Mouse (Mus musculus): ENCODE data around the gene Gm45234. TPM values are rescaled to one million over a fixed set of nuclear protein-coding genes. Genes with fewer than 3 reads are reported as not detected.
A peak's percentile ranks its signal among the peaks of the same experiment; 100 is the strongest.

Gene Gm45234
- polyA plus RNA-seq, 1 experiment from 2014 or later = not detected

DNA sequence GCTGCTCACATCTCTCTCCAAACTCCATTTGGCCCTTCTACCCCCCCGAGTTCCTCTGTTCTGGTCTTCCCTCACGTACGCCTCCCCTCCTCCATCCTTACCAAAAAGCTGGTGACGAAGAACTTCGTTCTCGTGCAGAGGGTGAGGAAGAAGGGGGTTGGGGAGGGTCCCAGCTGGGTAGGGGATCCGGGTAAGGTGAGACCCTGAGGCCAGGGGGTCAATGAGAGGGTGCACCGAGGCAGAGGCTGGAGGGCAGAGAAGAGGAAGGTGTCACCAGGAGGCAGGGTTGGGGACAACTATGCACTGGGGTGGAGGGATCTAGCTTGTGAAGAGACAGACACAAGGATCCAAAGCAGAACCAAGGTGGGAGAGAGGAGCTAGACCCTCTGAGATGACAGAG, 12.2 kb downstream of the Gm45234 start:
- 0 out of 2 replicates have a peak, but pooled peaks cover 3% of the 10 kb centered on the region for H3K27me3 ChIP-seq (ENCODE audit: poor library complexity, severe bottlenecking)
- no peak overlapping the region for H3K27ac ChIP-seq
- WGBS = 94% methylated on average over 8 of the region's 8 CpGs
- no peak for DNase-seq (ENCODE audit: extremely low spot score, low spot score)
- H3K4me1 ChIP-seq = peaks cover 70% of the 10 kb centered on the region
- H3K4me3 ChIP-seq = no peak overlapping the region
- H3K36me3 ChIP-seq (replicated peaks) = peaks cover 60% of the 10 kb centered on the region
- H3K9me3 ChIP-seq = no peaks in the 10 kb centered on the region

DNA sequence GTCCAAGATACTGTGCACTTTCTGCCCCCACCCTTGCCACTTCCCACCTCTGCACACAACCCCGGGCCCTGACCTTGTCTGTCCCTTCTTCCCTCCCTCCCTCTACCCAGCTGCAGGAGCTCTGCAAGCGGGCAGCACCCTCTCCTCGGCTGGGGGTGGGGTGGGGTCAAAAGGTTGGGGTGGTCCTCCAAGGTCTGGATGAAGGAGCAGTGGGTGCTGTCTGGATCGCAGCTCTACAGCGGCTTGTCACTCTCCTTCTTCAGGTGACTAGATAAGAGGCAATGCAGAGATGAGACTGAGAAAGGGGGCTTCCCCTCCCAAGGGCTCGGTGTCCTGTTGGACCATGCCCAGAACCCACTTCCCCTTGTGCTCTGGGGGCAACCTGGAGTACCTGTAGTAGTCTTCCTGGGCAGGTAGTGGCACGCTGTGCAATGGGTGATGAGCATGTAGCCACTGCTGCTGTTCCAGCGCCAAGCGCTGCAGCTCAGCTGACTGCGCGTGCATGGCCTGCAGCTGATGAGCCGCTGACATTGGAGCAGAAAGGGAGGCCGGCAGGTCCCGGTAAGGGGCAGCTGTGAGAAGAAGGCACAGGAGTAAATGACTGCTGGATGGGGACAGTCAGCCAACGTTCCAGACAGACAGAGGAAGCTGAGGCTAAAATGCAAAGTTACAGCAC, 12.8 kb downstream of the Gm45234 start:
- 93% methylated on average over 15 of the region's 15 CpGs for WGBS
- Histone ChIP-seq H3K36me3 (replicated peaks) (peaks cover 59% of the 10 kb centered on the region), H3K4me3 (peak overlapping the region; percentile 3; the same call in 1 of the 2 replicates), H3K27me3 (ENCODE audit: poor library complexity, severe bottlenecking) (0 out of 2 replicates have a peak, but pooled peaks cover 3% of the 10 kb centered on the region), H3K9me3 (no peaks in the 10 kb centered on the region), H3K4me1 (peaks cover 76% of the 10 kb centered on the region), H3K27ac (peak overlapping the region; percentile 31; the same call in 1 of the 2 replicates)
- no peak for DNase-seq (ENCODE audit: extremely low spot score, low spot score)

DNA sequence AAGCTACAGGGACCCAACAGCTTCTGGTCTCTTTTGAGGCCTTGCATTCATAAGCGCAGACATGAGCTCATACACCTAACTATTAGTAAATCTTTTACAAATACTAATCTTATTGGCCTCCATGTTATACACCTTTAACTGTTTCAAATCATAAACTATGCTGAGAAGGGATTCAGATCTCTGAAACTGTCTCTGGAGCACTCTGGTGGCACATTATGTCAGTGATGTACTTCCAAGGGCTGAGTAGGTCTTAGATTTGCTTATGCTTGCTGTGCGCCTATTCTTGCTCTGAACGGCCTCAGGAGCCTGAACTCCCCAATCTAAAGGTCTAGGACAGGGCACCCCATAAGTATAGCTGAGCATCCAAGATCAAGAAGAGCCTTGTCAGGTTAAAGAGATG, 14.0 kb downstream of the Gm45234 start:
- Histone ChIP-seq H3K27ac (peak overlapping the region; percentile 99), H3K36me3 (replicated peaks) (peaks cover 48% of the 10 kb centered on the region), H3K27me3 (ENCODE audit: poor library complexity, severe bottlenecking) (no peaks in the 10 kb centered on the region), H3K4me1 (peaks cover 79% of the 10 kb centered on the region), H3K4me3 (peak overlapping the region; percentile 74), H3K9me3 (no peaks in the 10 kb centered on the region)
- 64% methylated on average over 3 of the region's 3 CpGs for WGBS
- no peak for DNase-seq (ENCODE audit: extremely low spot score, low spot score)

DNA sequence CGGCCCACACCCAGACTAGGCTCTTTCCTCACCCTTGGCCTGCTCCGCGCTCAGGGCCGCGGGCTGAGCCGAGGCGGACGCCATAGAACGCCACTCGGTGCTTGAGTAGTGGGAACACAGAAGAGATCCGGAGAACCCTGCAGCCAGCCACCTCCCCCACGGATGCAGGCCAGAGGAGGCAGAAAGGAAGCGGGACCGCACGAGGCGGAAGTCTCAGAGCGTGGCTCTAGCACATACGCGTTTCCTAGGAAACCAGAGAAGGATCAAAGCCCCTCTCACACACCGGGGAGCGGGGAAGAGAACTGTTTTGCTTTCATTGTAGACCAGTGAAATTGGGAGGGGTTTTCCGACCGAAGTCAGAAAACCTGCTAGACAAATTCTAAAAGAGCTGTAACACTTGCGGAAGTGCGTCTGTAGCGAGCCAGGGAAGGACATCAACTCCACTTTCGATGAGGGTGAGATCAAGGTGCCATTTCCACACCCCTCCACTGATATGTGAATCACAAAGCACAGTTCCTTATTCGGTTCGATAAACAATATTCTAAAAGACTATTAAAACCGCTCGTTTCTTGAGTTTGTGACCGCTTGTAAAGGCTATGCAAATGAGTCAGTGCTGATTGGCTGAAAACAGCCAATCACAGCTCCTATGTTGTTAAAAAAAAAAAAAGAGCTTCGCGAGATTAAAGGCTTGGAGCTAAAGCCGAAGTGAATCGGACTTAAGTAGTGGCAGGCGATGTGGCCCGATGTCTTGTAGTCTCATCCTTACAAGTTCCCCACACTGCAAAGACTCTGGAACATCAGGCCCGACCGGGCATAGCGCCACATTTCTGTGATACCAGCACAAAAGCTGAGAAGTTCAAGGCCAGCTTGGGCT, 14.7 kb downstream of the Gm45234 start, which contains the start of gene Grcc10:
TSS of gene Grcc10 (minus strand) at position 487 of the 874 bp plus-strand sequence.
- DNase-seq (ENCODE audit: extremely low spot score, low spot score) = peak; percentile 95
- Histone ChIP-seq H3K27me3 (ENCODE audit: poor library complexity, severe bottlenecking) (no peaks in the 10 kb centered on the region), H3K27ac (peak within 1 kb of the TSS; percentile 99), H3K4me1 (peaks cover 72% of the 10 kb centered on the region), H3K9me3 (no peaks in the 10 kb centered on the region), H3K4me3 (peak within 1 kb of the TSS; percentile 74), H3K36me3 (replicated peaks) (peaks cover 42% of the 10 kb centered on the region)
- under 1% methylated on average over 41 of the region's 41 CpGs for WGBS

DNA sequence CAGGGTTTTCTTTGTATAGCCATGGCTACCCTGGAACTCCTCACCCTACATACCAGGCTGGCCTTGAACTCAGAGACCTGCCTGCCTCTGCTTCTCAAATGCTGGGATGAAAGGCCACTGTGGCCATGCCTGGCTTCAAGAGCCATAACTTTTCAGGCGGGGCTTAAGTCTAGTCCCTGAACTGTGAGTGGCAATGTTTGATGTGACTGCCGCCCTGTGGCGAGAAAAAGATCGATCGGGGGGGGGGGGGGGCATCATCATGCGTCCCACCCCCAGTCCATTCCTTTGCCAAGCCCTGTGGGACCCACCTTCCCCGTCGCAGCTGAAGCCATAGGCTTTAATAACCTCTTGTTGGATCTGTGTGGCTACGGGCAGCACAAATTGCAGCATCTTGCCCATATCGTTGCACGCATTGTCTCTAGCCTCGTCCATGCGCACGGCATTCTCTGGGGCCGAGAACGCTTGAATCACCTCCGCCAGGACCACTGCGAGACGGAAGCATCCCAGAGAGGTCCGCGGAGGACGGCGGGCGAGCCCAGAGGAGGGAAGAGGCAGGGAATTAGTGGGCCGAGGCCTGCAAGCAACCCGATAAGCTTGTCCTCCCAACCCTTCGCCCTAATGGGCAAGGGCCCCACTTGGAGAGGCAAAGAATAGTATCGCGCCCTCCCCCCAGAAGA, 15.5 kb downstream of the Gm45234 start:
- DNase-seq (ENCODE audit: extremely low spot score, low spot score) = no peak
- H3K27me3 ChIP-seq (ENCODE audit: poor library complexity, severe bottlenecking) = no peaks in the 10 kb centered on the region
- WGBS = under 1% methylated on average over 29 of the region's 29 CpGs

DNA sequence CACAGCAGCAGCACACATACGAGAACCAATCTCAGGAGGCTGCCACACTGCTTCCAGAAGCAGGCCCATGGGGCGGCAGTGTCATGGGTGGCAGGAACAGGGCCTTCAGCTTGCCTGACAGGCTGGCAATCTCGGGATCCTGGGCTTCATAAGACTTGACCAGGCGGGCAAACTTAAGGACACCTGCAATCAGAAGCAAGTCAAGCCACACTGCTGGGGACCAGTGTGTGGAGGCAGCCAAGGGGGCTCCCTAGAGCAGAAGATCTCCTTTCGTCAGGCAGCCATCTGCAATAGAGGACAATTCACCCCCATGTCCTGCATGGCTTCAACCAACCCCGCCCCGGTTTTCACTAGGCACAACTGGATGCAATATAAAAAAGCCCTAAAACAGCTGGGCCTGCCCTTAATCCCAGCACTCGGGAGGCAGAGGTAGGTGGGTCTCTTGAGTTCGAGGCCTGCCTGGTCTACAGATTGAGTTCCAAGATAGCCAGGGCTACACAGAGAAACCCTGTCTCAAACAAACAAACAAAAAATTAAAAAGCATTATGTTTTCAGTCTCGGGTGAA, 16.5 kb downstream of the Gm45234 start:
- peaks cover 56% of the 10 kb centered on the region for H3K4me1 ChIP-seq
- no peak for DNase-seq (ENCODE audit: extremely low spot score, low spot score)
- peak overlapping the region; percentile 99; the same call in 1 of the 2 replicates for H3K27ac ChIP-seq
- peak overlapping the region; percentile 74; the same call in 1 of the 2 replicates for H3K4me3 ChIP-seq
- H3K27me3 ChIP-seq (ENCODE audit: poor library complexity, severe bottlenecking) = no peaks in the 10 kb centered on the region
- WGBS = 88% methylated on average over 10 of the region's 10 CpGs
- no peaks in the 10 kb centered on the region for H3K9me3 ChIP-seq
- H3K36me3 ChIP-seq (replicated peaks) = peaks cover 33% of the 10 kb centered on the region

More for the DNA sequence above, 15.5 kb downstream of the Gm45234 start:
- Histone ChIP-seq H3K36me3 (replicated peaks) (peaks cover 42% of the 10 kb centered on the region), H3K4me1 (peaks cover 64% of the 10 kb centered on the region), H3K27ac (peak overlapping the region; percentile 99), H3K9me3 (no peaks in the 10 kb centered on the region), H3K4me3 (peak overlapping the region; percentile 74)

DNA sequence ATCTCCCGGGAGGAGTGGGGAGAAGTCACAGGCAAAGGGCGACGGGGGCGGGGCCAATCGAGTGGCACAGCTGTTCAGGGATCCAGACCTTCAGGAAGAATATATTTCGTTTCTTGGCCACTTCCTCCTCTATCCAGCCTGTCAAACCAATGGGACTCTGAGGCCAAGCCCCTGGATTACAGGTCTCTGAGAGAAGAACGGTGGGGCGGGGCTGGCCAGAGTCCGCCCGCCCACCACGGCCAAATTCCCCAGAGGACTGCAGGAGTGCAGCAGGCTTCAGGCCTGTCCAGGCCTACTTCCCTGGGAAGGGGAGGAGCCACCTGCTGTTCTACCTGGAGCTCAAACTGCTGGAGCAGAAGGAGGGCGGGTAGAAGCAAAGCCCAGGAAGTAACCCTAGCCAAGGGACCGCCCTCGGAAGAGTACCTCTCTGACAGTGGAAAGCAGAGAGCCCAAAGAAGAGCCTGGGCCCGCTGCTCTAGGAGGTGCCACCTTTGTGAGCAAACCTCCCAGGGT, 17.3 kb downstream of the Gm45234 start, which contains the start of gene Ptpn6:
TSS of gene Ptpn6 (minus strand) at position 204 of the 513 bp plus-strand sequence.
- peak within 1 kb of the TSS; percentile 16 for H3K4me3 ChIP-seq
- H3K36me3 ChIP-seq (replicated peaks) = peaks cover 25% of the 10 kb centered on the region
- 28% methylated on average over 15 of the region's 15 CpGs for WGBS
- H3K27me3 ChIP-seq (ENCODE audit: poor library complexity, severe bottlenecking) = no peaks in the 10 kb centered on the region
- DNase-seq (ENCODE audit: extremely low spot score, low spot score) = no peak
- H3K4me1 ChIP-seq = peaks cover 56% of the 10 kb centered on the region
- peak within 1 kb of the TSS; percentile 44; the same call in 1 of the 2 replicates for H3K27ac ChIP-seq
- H3K9me3 ChIP-seq = no peaks in the 10 kb centered on the region

DNA sequence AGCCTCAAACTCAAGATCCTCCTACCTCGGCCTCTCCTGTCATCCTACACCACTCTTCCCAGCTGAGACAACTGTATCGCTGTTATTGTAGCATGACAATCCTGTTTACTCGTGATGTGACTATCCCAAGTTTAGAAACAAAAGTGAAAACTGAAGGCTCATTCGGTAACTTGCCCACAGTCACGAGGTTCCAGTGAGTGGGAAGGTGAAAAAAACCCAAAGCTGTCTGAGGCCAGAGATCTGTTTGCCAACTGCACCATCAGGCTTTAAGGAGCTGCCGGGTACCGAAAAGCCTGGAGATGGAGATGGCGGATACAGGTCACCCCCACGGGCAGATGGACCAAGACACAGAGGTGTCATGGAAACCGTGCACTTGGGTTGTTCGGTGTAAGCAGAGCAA, 18.8 kb downstream of the Gm45234 start:
- Histone ChIP-seq H3K9me3 (no peaks in the 10 kb centered on the region), H3K36me3 (replicated peaks) (peaks cover 14% of the 10 kb centered on the region; the same call in 1 of the 2 replicates), H3K4me3 (no peak overlapping the region), H3K4me1 (peaks cover 54% of the 10 kb centered on the region), H3K27me3 (ENCODE audit: poor library complexity, severe bottlenecking) (no peaks in the 10 kb centered on the region), H3K27ac (no peak overlapping the region)
- DNase-seq (ENCODE audit: extremely low spot score, low spot score) = no peak
- 92% methylated on average over 11 of the region's 11 CpGs for WGBS

DNA sequence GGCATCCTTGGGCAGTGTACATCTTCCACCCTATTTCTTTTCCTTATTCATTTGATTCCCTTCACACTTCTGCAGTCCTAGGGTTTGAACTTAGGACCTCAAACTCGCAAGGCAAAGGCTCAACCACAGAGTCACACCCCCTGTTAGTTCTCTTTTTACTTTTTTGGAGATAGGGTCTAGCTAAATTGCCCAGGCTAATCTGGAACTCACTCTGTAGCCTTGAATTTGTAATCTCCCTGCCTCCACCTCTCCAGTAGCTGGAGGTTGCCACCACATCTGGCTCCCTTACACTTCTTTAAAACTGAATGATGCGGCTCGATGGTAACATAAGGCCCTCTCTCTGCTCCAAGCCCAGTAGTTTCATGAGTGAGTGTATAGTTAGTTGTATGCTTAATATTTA, 21.4 kb downstream of the Gm45234 start:
- peaks cover 33% of the 10 kb centered on the region for H3K4me1 ChIP-seq
- peaks cover 14% of the 10 kb centered on the region; the same call in 1 of the 2 replicates for H3K36me3 ChIP-seq (replicated peaks)
- H3K27ac ChIP-seq = no peak overlapping the region
- H3K4me3 ChIP-seq = no peak overlapping the region
- WGBS = 92% methylated on average over 3 of the region's 3 CpGs
- no peaks in the 10 kb centered on the region for H3K9me3 ChIP-seq
- no peak for DNase-seq (ENCODE audit: extremely low spot score, low spot score)
- H3K27me3 ChIP-seq (ENCODE audit: poor library complexity, severe bottlenecking) = no peaks in the 10 kb centered on the region

DNA sequence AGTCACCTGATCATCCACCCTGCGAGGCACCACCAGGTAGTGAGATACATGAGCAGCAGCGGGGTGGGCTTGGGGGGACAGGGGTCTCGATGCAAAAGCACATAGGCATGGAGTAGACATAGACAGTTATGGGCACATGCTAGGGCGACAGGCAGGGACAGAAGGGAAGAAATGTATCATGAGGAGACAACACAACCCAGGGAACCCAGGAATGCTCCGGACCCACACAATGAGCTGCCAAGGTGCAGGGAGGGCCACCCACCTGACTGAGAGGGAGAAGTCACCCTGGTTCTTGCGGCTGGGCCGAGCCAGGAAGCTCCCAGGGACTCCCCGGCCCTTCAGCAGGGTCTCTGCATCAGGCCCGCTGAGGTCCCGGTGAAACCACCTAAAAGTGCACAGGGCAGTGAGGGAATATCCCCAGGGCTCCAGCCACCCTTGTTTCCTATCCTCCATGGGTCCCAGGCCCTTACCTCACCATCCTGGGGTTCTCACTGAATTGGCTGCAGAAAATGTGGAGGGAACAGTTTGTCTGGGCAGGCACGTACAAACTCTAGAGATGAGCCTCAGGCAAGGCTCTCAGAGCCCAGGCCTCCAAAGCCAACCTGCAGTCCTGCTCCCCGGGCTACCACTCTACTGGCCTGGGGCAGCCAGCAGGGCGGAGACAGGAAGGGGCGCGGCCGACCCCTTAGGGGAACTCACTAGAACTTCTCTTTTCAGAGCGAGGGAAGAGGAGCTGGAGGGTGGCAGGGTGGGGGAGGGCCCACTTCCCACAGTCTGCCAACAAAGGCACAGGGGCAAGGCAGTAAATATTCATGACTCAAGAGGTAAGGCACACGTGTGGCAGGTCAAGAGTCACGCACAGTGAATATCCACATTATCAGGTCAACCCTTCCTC, 23.1 kb downstream of the Gm45234 start:
- DNase-seq (ENCODE audit: extremely low spot score, low spot score) = no peak
- 51% methylated on average over 19 of the region's 19 CpGs for WGBS

DNA sequence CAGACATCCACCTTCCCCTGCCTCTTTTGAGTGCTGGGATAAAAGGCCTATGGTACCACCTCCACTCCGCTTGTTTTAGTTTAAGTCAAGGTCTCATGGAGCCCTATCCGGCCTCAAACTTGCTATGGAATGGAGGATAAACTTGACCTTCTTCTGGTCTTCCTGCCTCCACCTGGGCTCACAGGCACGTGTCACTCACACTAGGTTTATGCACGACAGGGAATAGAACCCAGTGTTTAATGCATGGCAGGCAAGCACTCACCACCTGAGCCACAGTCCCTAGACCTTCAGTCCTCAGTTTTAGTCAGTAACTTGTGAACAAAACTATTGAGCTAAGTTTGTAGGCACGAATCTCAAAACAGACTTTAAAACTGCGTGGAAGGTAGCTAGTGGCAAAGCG, 24.8 kb downstream of the Gm45234 start:
- H3K27me3 ChIP-seq (ENCODE audit: poor library complexity, severe bottlenecking) = no peaks in the 10 kb centered on the region
- no peak overlapping the region for H3K4me3 ChIP-seq
- WGBS = 88% methylated on average over 7 of the region's 7 CpGs
- H3K4me1 ChIP-seq = peaks cover 15% of the 10 kb centered on the region
- no peak overlapping the region for H3K27ac ChIP-seq
- no peaks in the 10 kb centered on the region for H3K9me3 ChIP-seq
- no peaks in the 10 kb centered on the region for H3K36me3 ChIP-seq (replicated peaks)
- DNase-seq (ENCODE audit: extremely low spot score, low spot score) = no peak

More for the DNA sequence above, 23.1 kb downstream of the Gm45234 start:
- Histone ChIP-seq H3K9me3 (no peaks in the 10 kb centered on the region), H3K36me3 (replicated peaks) (no peaks in the 10 kb centered on the region), H3K27ac (peak overlapping the region; percentile 45), H3K4me3 (no peak overlapping the region), H3K4me1 (peaks cover 20% of the 10 kb centered on the region), H3K27me3 (ENCODE audit: poor library complexity, severe bottlenecking) (no peaks in the 10 kb centered on the region)
